Mouse (Mus musculus): Measurements from ENCODE around the gene Rras. TPM values are rescaled to one million over a fixed set of nuclear protein-coding genes. Genes with fewer than 3 reads are reported as not detected.

Gene Rras
- polyA plus RNA-seq, 1 experiment from 2014 or later, result 10.1 TPM

- peak overlapping the region; percentile 97 for H3K4me2 ChIP-seq (ENCODE audit: low read length)
- under 1% methylated on average over 42 of the region's 59 CpGs for WGBS
- H3K4me3 ChIP-seq (replicated peaks; ENCODE audit: low read length), result peak overlapping the region; percentile 95
- no peaks in the 10 kb centered on the region for H3K9me3 ChIP-seq (ENCODE audit: control insufficient read depth, low read length)
- no peaks in the 10 kb centered on the region for H3K27me3 ChIP-seq (replicated peaks; ENCODE audit: control insufficient read depth, insufficient read depth, low read length)
- peaks cover 28% of the 10 kb centered on the region for H3K4me1 ChIP-seq (replicated peaks; ENCODE audit: control insufficient read depth, insufficient read depth, low read length)
- peak overlapping the region; percentile 88 for H3K9ac ChIP-seq (replicated peaks; ENCODE audit: low read depth, low read length)
- peak; percentile 61 for ATAC-seq
- H3K27ac ChIP-seq (ENCODE audit: low read length), result peak overlapping the region; percentile 99
- H3K36me3 ChIP-seq (ENCODE audit: control insufficient read depth, insufficient read depth), result peaks cover 14% of the 10 kb centered on the region; the same call in 1 of the 2 replicates
Measured at GRCm38 (mm10) chr7:45053117-45053930, 35.6 kb downstream of the Rras start.

DNA sequence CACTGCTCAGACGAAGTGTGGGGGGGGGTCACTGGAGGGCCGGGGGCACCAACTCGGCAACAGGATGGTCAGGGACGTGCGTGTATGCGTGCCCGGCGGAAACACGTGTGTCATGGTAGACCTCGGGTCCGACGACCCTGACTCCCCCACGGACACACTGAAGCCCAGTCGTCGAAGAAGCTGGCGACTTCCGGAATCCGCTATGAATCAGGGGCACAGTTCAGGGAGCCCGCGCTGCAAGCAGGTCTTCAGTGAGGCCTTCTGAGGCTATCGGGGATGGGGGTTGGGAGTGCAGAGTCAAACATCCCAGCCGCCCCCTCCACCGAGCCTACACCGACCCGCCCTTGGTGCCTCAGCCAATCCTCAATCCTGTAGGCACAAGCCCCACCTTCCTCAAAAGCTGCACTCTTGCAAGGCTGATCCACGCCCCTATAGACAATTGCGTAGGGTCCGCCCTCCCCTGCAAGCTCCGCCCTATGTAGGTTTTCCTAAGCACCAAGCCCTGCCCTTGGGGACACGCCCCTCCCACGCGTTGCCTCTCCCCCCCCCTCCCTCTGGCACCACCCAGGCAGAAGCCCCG, 36.3 kb downstream of the Rras start:
- 0% methylated on average over 30 of the region's 33 CpGs for WGBS
- peak overlapping the region; percentile 88 for H3K9ac ChIP-seq (replicated peaks; ENCODE audit: low read depth, low read length)
- H3K27ac ChIP-seq (ENCODE audit: low read length), result peak overlapping the region; percentile 99
- peak; percentile 93 for ATAC-seq
- H3K36me3 ChIP-seq (ENCODE audit: control insufficient read depth, insufficient read depth), result peaks cover 7% of the 10 kb centered on the region; the same call in 1 of the 2 replicates
- no peaks in the 10 kb centered on the region for H3K27me3 ChIP-seq (replicated peaks; ENCODE audit: control insufficient read depth, insufficient read depth, low read length)
- H3K4me2 ChIP-seq (ENCODE audit: low read length), result peak overlapping the region; percentile 97
- peak overlapping the region; percentile 95 for H3K4me3 ChIP-seq (replicated peaks; ENCODE audit: low read length)
- H3K4me1 ChIP-seq (replicated peaks; ENCODE audit: control insufficient read depth, insufficient read depth, low read length), result peaks cover 30% of the 10 kb centered on the region
- no peaks in the 10 kb centered on the region for H3K9me3 ChIP-seq (ENCODE audit: control insufficient read depth, low read length)

- WGBS, result 70% methylated on average over 14 of the region's 14 CpGs
Measured at GRCm38 (mm10) chr7:45056329-45056971, 38.7 kb downstream of the Rras start.

DNA sequence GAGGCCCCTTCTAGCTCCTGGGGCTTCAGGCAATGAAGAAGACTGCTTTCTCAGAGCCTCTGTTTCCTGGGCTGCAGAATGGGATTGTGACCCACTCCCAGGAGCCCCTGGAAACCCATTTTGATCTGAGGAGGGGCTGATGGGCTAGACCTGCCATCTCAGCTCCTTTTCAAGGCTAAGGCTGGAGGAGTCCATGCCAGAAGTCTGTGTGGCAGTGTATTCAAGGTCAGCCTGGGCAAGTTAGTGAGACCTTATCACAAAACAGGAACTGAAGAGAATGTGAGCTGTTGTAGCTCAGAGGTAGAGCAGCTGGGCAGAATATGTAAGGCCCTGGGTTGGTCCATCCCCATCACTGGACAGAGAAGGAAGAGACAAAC, 39.2 kb downstream of the Rras start:
- no peaks in the 10 kb centered on the region for H3K9me3 ChIP-seq (ENCODE audit: control insufficient read depth, low read length)
- ATAC-seq, result no peak
- H3K27me3 ChIP-seq (replicated peaks; ENCODE audit: control insufficient read depth, insufficient read depth, low read length), result no peaks in the 10 kb centered on the region
- H3K27ac ChIP-seq (ENCODE audit: low read length), result no peak overlapping the region
- H3K36me3 ChIP-seq (ENCODE audit: control insufficient read depth, insufficient read depth), result no peaks in the 10 kb centered on the region
- H3K4me1 ChIP-seq (replicated peaks; ENCODE audit: control insufficient read depth, insufficient read depth, low read length), result peaks cover 27% of the 10 kb centered on the region
- H3K9ac ChIP-seq (replicated peaks; ENCODE audit: low read depth, low read length), result no peak overlapping the region
- no peak overlapping the region for H3K4me2 ChIP-seq (ENCODE audit: low read length)
- no peak overlapping the region for H3K4me3 ChIP-seq (replicated peaks; ENCODE audit: low read length)

More at GRCm38 (mm10) chr7:45056329-45056971, 38.7 kb downstream of the Rras start:
- no peak overlapping the region for H3K4me3 ChIP-seq (replicated peaks; ENCODE audit: low read length)
- no peak for ATAC-seq
- no peak overlapping the region for H3K4me2 ChIP-seq (ENCODE audit: low read length)
- H3K4me1 ChIP-seq (replicated peaks; ENCODE audit: control insufficient read depth, insufficient read depth, low read length), result peaks cover 27% of the 10 kb centered on the region
- H3K9ac ChIP-seq (replicated peaks; ENCODE audit: low read depth, low read length), result no peak overlapping the region
- H3K36me3 ChIP-seq (ENCODE audit: control insufficient read depth, insufficient read depth), result no peaks in the 10 kb centered on the region
- no peaks in the 10 kb centered on the region for H3K27me3 ChIP-seq (replicated peaks; ENCODE audit: control insufficient read depth, insufficient read depth, low read length)
- no peak overlapping the region for H3K27ac ChIP-seq (ENCODE audit: low read length)
- H3K9me3 ChIP-seq (ENCODE audit: control insufficient read depth, low read length), result no peaks in the 10 kb centered on the region

DNA sequence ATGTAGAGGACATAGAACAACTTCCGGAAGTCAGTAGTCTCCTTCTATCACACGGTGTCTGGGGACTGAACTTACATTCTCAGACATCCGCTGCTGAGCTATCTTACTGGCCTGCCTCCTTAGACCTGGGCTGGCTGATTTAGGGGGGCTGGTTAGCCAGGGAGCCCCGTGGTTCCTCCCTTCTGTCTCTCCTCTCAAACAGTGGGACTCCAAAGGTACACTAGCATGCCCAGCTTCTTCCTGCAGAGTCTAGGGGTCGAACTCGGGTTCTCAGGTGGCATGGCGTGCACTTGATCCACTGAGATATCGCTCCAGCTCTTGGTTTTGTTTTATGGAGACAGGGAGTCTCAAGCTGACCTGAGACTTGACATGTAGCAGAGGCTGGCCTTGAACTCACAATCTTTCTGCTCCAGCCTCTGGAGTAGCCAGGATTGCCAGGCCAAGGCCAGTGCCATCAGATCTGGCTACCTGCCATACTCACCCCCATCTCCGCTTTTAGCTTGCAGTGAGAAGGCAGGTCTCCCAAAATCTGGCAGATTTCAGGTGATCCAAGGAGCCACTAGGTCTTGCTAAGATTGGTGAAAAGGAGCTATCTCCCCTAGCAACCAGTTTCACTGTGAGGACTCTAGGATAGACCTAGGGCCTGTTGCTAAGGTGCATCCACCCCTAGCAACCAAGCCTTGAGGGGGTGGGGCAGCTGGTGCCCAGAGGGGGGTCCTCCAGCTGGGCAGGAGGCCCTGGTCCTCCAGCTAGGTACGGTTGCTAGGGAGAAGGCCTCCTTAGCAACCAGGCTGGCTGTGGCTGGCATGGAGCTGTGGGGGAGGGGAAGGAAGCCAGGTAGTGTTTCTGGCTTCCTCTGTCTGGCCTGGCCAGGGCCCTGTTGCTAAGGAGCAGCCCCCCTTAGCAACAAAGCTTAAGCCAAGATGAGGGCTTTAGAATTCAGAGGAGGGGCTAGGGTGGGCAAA, 41.1 kb downstream of the Rras start:
- peak overlapping the region; percentile 45 for H3K27ac ChIP-seq (ENCODE audit: low read length)
- no peak for ATAC-seq
- no peaks in the 10 kb centered on the region for H3K36me3 ChIP-seq (ENCODE audit: control insufficient read depth, insufficient read depth)
- 75% methylated on average over 10 of the region's 10 CpGs for whole genome bisulfite sequencing
- H3K9ac ChIP-seq (replicated peaks; ENCODE audit: low read depth, low read length), result no peak overlapping the region
- no peaks in the 10 kb centered on the region for H3K27me3 ChIP-seq (replicated peaks; ENCODE audit: control insufficient read depth, insufficient read depth, low read length)
- no peak overlapping the region for H3K4me3 ChIP-seq (replicated peaks; ENCODE audit: low read length)
- no peaks in the 10 kb centered on the region for H3K9me3 ChIP-seq (ENCODE audit: control insufficient read depth, low read length)
- peaks cover 30% of the 10 kb centered on the region for H3K4me1 ChIP-seq (replicated peaks; ENCODE audit: control insufficient read depth, insufficient read depth, low read length)
- H3K4me2 ChIP-seq (ENCODE audit: low read length), result no peak overlapping the region

- H3K4me1 ChIP-seq (replicated peaks; ENCODE audit: control insufficient read depth, insufficient read depth, low read length), result peaks cover 27% of the 10 kb centered on the region
- no peaks in the 10 kb centered on the region for H3K36me3 ChIP-seq (ENCODE audit: control insufficient read depth, insufficient read depth)
- no peak overlapping the region for H3K27ac ChIP-seq (ENCODE audit: low read length)
- H3K9me3 ChIP-seq (ENCODE audit: control insufficient read depth, low read length), result no peaks in the 10 kb centered on the region
- no peak overlapping the region for H3K9ac ChIP-seq (replicated peaks; ENCODE audit: low read depth, low read length)
- no peak for ATAC-seq
- 87% methylated on average over 6 of the region's 6 CpGs for WGBS
- H3K4me3 ChIP-seq (replicated peaks; ENCODE audit: low read length), result no peak overlapping the region
- no peak overlapping the region for H3K4me2 ChIP-seq (ENCODE audit: low read length)
- no peaks in the 10 kb centered on the region for H3K27me3 ChIP-seq (replicated peaks; ENCODE audit: control insufficient read depth, insufficient read depth, low read length)
Measured at GRCm38 (mm10) chr7:45060632-45061122, 42.9 kb downstream of the Rras start.

- H3K27ac ChIP-seq (ENCODE audit: low read length), result no peak overlapping the region; the same call in 1 of the 2 replicates
- 16% methylated on average over 11 of the region's 11 CpGs for WGBS
- no peaks in the 10 kb centered on the region for H3K27me3 ChIP-seq (replicated peaks; ENCODE audit: control insufficient read depth, insufficient read depth, low read length)
- H3K4me2 ChIP-seq (ENCODE audit: low read length), result peak overlapping the region; percentile 48
- H3K9me3 ChIP-seq (ENCODE audit: control insufficient read depth, low read length), result no peaks in the 10 kb centered on the region
- no peaks in the 10 kb centered on the region for H3K36me3 ChIP-seq (ENCODE audit: control insufficient read depth, insufficient read depth)
- H3K9ac ChIP-seq (replicated peaks; ENCODE audit: low read depth, low read length), result peak overlapping the region; percentile 16
- ATAC-seq, result no peak
- peak overlapping the region; percentile 59 for H3K4me3 ChIP-seq (replicated peaks; ENCODE audit: low read length)
- H3K4me1 ChIP-seq (replicated peaks; ENCODE audit: control insufficient read depth, insufficient read depth, low read length), result peaks cover 27% of the 10 kb centered on the region
Measured at GRCm38 (mm10) chr7:45061532-45062075, 43.8 kb downstream of the Rras start.

DNA sequence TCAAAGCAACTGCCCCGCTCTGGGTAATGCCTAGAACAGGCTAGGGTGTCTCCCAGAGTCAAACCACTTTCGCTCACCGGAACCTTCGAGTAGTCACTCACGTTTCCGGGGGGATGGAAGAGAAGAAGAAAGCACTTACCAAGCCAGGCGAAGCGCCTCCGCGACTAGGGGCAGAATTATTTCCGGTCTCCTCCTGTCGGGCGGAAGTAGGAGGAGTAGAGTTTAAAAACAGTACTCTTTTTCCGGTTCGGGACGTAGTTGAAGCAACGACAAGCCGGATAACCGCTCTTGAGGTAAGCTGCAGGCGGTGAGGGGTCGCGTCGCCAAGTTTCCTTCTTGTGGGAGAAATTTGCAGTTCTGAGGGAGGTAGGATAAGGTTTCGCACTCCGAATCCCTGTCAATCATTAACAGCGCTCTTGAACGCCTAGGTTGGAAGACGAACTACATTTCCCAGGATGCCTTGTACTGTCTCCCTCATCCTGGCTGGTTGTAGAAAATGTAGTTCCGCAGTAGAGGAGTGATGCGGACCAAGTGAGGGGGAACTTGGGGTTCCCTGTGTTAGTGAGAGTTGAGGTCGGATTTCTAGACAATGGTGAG, 44.6 kb downstream of the Rras start, which contains the start of the genes Nosip and Prrg2:
Gene Nosip (plus strand): TSS at position 191 of the 597 bp plus-strand sequence.
Gene Prrg2 (minus strand): TSS at position 439 of the 597 bp plus-strand sequence.
- WGBS, result 0% methylated on average over 31 of the region's 31 CpGs
- peak within 1 kb of the TSS; percentile 53 for H3K4me2 ChIP-seq (ENCODE audit: low read length)
- no peaks in the 10 kb centered on the region for H3K27me3 ChIP-seq (replicated peaks; ENCODE audit: control insufficient read depth, insufficient read depth, low read length)
- H3K4me3 ChIP-seq (replicated peaks; ENCODE audit: low read length), result peak within 1 kb of the TSS; percentile 59
- peak within 1 kb of the TSS; percentile 91 for H3K27ac ChIP-seq (ENCODE audit: low read length)
- H3K4me1 ChIP-seq (replicated peaks; ENCODE audit: control insufficient read depth, insufficient read depth, low read length), result peaks cover 27% of the 10 kb centered on the region
- H3K9ac ChIP-seq (replicated peaks; ENCODE audit: low read depth, low read length), result peak within 1 kb of the TSS; percentile 53
- H3K36me3 ChIP-seq (ENCODE audit: control insufficient read depth, insufficient read depth), result no peaks in the 10 kb centered on the region
- ATAC-seq, result peak; percentile 92
- H3K9me3 ChIP-seq (ENCODE audit: control insufficient read depth, low read length), result no peaks in the 10 kb centered on the region
